Mouse (Mus musculus) kidney, adult 2 months (tissue): ENCODE measurements around the gene Cfap54.

ENCODE experiments used
- CTCF ChIP-seq: fragments of 200-500 bp; conservative IDR thresholded peaks from 2 replicates; pipeline ENCODE4 v1.5.1; 2011; ENCODE audit warnings: low read depth, mild to moderate bottlenecking, control low read depth, low read length, moderate library complexity, mixed read lengths; ENCODE audit not compliant: insufficient read depth, insufficient read length
- POLR2A ChIP-seq: fragments of 200-500 bp; IDR thresholded peaks from one replicate; pipeline ENCODE4 v1.6.1; 2011; ENCODE audit warnings: low read depth, low read length, control low read depth

GRCm38 (mm10) chr10:92937091-92937490 lies 144.3 kb downstream of the Cfap54 start:
- TF ChIP-seq CTCF (no peak), POLR2A (no peak)
